Mouse (Mus musculus) testis, adult 2 months (tissue): ENCODE results near the gene Ccdc33. TPM values are rescaled to one million over a fixed set of nuclear protein-coding genes. Genes with fewer than 3 reads are reported as not detected.

ENCODE experiments used
- H3K27ac ChIP-seq: fragments of 200-500 bp; 2 replicates; pipeline ENCODE4 v1.5.1; 2012; ENCODE audit warnings: low read depth, low read length; ENCODE audit not compliant: control insufficient read depth, insufficient read depth
- H3K27me3 ChIP-seq: fragments of 200-500 bp; 2 replicates; pipeline ENCODE4 v1.6.1; 2012; ENCODE audit warnings: mild to moderate bottlenecking, low read length, moderate library complexity; ENCODE audit not compliant: control insufficient read depth, insufficient read depth
- H3K36me3 ChIP-seq: fragments of 200-500 bp; 2 replicates; pipeline ENCODE4 v1.6.1; 2012; ENCODE audit warnings: mild to moderate bottlenecking, low read length; ENCODE audit not compliant: control insufficient read depth, insufficient read depth
- H3K4me1 ChIP-seq: fragments of 200-500 bp; 2 replicates; pipeline ENCODE4 v1.6.1; 2012; ENCODE audit warnings: low read length; ENCODE audit not compliant: control insufficient read depth, insufficient read depth
- H3K4me3 ChIP-seq: fragments of 200-500 bp; 2 replicates; pipeline ENCODE4 v1.5.1; 2012; ENCODE audit warnings: low read depth, mild to moderate bottlenecking, low read length, moderate library complexity, mixed read lengths; ENCODE audit not compliant: control insufficient read depth
- CTCF ChIP-seq: fragments of 200-500 bp; IDR thresholded peaks from 2 replicates; pipeline ENCODE4 v1.5.1; 2012; ENCODE audit warnings: low read depth, mild to moderate bottlenecking, inconsistent platforms, low read length, moderate library complexity; ENCODE audit not compliant: control insufficient read depth, insufficient read depth, insufficient replicate concordance
- POLR2A ChIP-seq: fragments of 200-500 bp; IDR thresholded peaks from 2 replicates; pipeline ENCODE4 v1.6.1; 2012; ENCODE audit warnings: low read depth, mild to moderate bottlenecking, inconsistent platforms, low read length, moderate library complexity; ENCODE audit not compliant: control insufficient read depth
- polyA plus RNA-seq: library from polyadenylated mRNA; depleted of rRNA; stranded (reverse); fragments of >200 nt; gene quantifications from 2 replicates; pipeline ENCODE4 v1.2.3, GENCODE M21; 2012

Gene Ccdc33
- polyA plus RNA-seq, 1 experiment = 97.2 TPM

- Histone ChIP-seq H3K27me3 (no peaks in the 10 kb centered on the region; the same call in 1 of the 2 replicates), H3K27ac (no peak overlapping the region), H3K4me1 (peaks cover 12% of the 10 kb centered on the region), H3K36me3 (no peaks in the 10 kb centered on the region), H3K4me3 (peak overlapping the region; percentile 23; the same call in 1 of the 2 replicates)
- no peak for TF ChIP-seq CTCF
- TF ChIP-seq POLR2A = no peak
Measured at GRCm38 (mm10) chr9:58112866-58113278, 5.8 kb downstream of the Ccdc33 start.

GRCm38 (mm10) chr9:58112321-58112751 lies 6.3 kb downstream of the Ccdc33 start:
- H3K4me3 ChIP-seq = no peak overlapping the region
- H3K27ac ChIP-seq = no peak overlapping the region
- H3K36me3 ChIP-seq = no peaks in the 10 kb centered on the region
- no peaks in the 10 kb centered on the region; the same call in 1 of the 2 replicates for H3K27me3 ChIP-seq
- peaks cover 12% of the 10 kb centered on the region for H3K4me1 ChIP-seq
- no peak for TF ChIP-seq CTCF
- TF ChIP-seq POLR2A = no peak

GRCm38 (mm10) chr9:58111431-58111830 lies 7.2 kb downstream of the Ccdc33 start:
- TF ChIP-seq POLR2A (no peak), CTCF (no peak)
- Histone ChIP-seq H3K4me1 (peaks cover 12% of the 10 kb centered on the region), H3K4me3 (no peak overlapping the region), H3K36me3 (no peaks in the 10 kb centered on the region), H3K27me3 (no peaks in the 10 kb centered on the region; the same call in 1 of the 2 replicates), H3K27ac (no peak overlapping the region)

GRCm38 (mm10) chr9:58110787-58111186 lies 7.8 kb downstream of the Ccdc33 start:
- H3K36me3 ChIP-seq = no peaks in the 10 kb centered on the region
- peaks cover 12% of the 10 kb centered on the region for H3K4me1 ChIP-seq
- no peak overlapping the region for H3K27ac ChIP-seq
- no peak overlapping the region for H3K4me3 ChIP-seq
- TF ChIP-seq CTCF (no peak), POLR2A (no peak)
- no peaks in the 10 kb centered on the region; the same call in 1 of the 2 replicates for H3K27me3 ChIP-seq

- Histone ChIP-seq H3K36me3 (no peaks in the 10 kb centered on the region), H3K27me3 (no peaks in the 10 kb centered on the region), H3K27ac (no peak overlapping the region), H3K4me1 (peaks cover 7% of the 10 kb centered on the region), H3K4me3 (no peak overlapping the region)
- TF ChIP-seq POLR2A (no peak), CTCF (no peak)
Measured at GRCm38 (mm10) chr9:58107494-58107893, 11.1 kb downstream of the Ccdc33 start.

GRCm38 (mm10) chr9:58105595-58106169 lies 12.9 kb downstream of the Ccdc33 start:
- Histone ChIP-seq H3K4me3 (no peak overlapping the region), H3K4me1 (peaks cover 7% of the 10 kb centered on the region), H3K27ac (no peak overlapping the region), H3K36me3 (no peaks in the 10 kb centered on the region), H3K27me3 (no peaks in the 10 kb centered on the region)
- TF ChIP-seq CTCF (no peak), POLR2A (no peak)

- Histone ChIP-seq H3K4me3 (peak overlapping the region; percentile 4), H3K36me3 (no peaks in the 10 kb centered on the region), H3K27me3 (no peaks in the 10 kb centered on the region), H3K27ac (no peak overlapping the region), H3K4me1 (no peaks in the 10 kb centered on the region)
- TF ChIP-seq POLR2A (no peak), CTCF (no peak)
Measured at GRCm38 (mm10) chr9:58103647-58104046, 15.0 kb downstream of the Ccdc33 start.
